Mouse (Mus musculus): ENCODE results near the gene Lingo4. TPM values are rescaled to one million over a fixed set of nuclear protein-coding genes. Genes with fewer than 3 reads are reported as not detected.

The Lingo4 gene
- polyA plus RNA-seq, 1 experiment from 2014 or later, result 0.37 TPM

GRCm38 (mm10) chr3:94393049-94393448, 5.3 kb upstream of the Lingo4 start:
- ATAC-seq (ENCODE audit: low FRiP score) (no peak), DNase-seq (ENCODE audit: low spot score, missing footprints) (no peak)
- Histone ChIP-seq H3K36me3 (ENCODE audit: control insufficient read depth, insufficient read depth, low read length) (no peaks in the 10 kb centered on the region), H3K27ac (ENCODE audit: low read depth, low read length) (no peak overlapping the region), H3K27me3 (ENCODE audit: control insufficient read depth, insufficient read depth, low read length) (no peaks in the 10 kb centered on the region), H3K4me2 (no peak overlapping the region), H3K9me3 (ENCODE audit: control insufficient read depth, low read length) (no peaks in the 10 kb centered on the region), H3K4me1 (ENCODE audit: control insufficient read depth, insufficient read depth, low read length) (no peaks in the 10 kb centered on the region), H3K9ac (ENCODE audit: low read length) (no peak overlapping the region), H3K4me3 (ENCODE audit: low read depth, low read length) (no peak overlapping the region)
- WGBS, result 76% methylated on average over 4 of the region's 4 CpGs

- no peak for DNase-seq (ENCODE audit: low spot score, missing footprints)
Observed at GRCm38 (mm10) chr3:94396336-94396735, 2.0 kb upstream of the Lingo4 start.

GRCm38 (mm10) chr3:94396851-94397250, 1.5 kb upstream of the Lingo4 start:
- no peaks in the 10 kb centered on the region; the same call in 1 of the 2 replicates for H3K27me3 ChIP-seq (ENCODE audit: control insufficient read depth, insufficient read depth, low read length)

More at GRCm38 (mm10) chr3:94396336-94396735, 2.0 kb upstream of the Lingo4 start:
- WGBS, result 79% methylated on average over 1 of the region's 1 CpGs
- Histone ChIP-seq H3K4me3 (ENCODE audit: low read depth, low read length) (no peak overlapping the region), H3K27me3 (ENCODE audit: control insufficient read depth, insufficient read depth, low read length) (no peaks in the 10 kb centered on the region), H3K9ac (ENCODE audit: low read length) (no peak overlapping the region), H3K4me1 (ENCODE audit: control insufficient read depth, insufficient read depth, low read length) (peaks cover 8% of the 10 kb centered on the region), H3K36me3 (ENCODE audit: control insufficient read depth, insufficient read depth, low read length) (no peaks in the 10 kb centered on the region), H3K9me3 (ENCODE audit: control insufficient read depth, low read length) (no peaks in the 10 kb centered on the region), H3K4me2 (no peak overlapping the region), H3K27ac (ENCODE audit: low read depth, low read length) (no peak overlapping the region)
- no peak for ATAC-seq (ENCODE audit: low FRiP score)

GRCm38 (mm10) chr3:94398943-94399481, 695 bp downstream of the Lingo4 start:
- Histone ChIP-seq H3K4me1 (ENCODE audit: control insufficient read depth, insufficient read depth, low read length) (peaks cover 8% of the 10 kb centered on the region), H3K4me2 (peak overlapping the region; percentile 56), H3K9ac (ENCODE audit: low read length) (peak overlapping the region; percentile 55), H3K27me3 (ENCODE audit: control insufficient read depth, insufficient read depth, low read length) (no peaks in the 10 kb centered on the region; the same call in 1 of the 2 replicates), H3K27ac (ENCODE audit: low read depth, low read length) (no peak overlapping the region), H3K4me3 (ENCODE audit: low read depth, low read length) (peak overlapping the region; percentile 31), H3K36me3 (ENCODE audit: control insufficient read depth, insufficient read depth, low read length) (no peaks in the 10 kb centered on the region), H3K9me3 (ENCODE audit: control insufficient read depth, low read length) (no peaks in the 10 kb centered on the region)
- 2% methylated on average over 19 of the region's 20 CpGs for WGBS
- ATAC-seq (ENCODE audit: low FRiP score) (peak; percentile 65), DNase-seq (ENCODE audit: low spot score, missing footprints) (peak; percentile 95)

More at GRCm38 (mm10) chr3:94396851-94397250, 1.5 kb upstream of the Lingo4 start:
- DNase-seq (ENCODE audit: low spot score, missing footprints), result no peak
- H3K4me3 ChIP-seq (ENCODE audit: low read depth, low read length), result no peak overlapping the region
- no peaks in the 10 kb centered on the region for H3K9me3 ChIP-seq (ENCODE audit: control insufficient read depth, low read length)
- no peak overlapping the region for H3K27ac ChIP-seq (ENCODE audit: low read depth, low read length)
- 79% methylated on average over 4 of the region's 4 CpGs for WGBS
- H3K4me1 ChIP-seq (ENCODE audit: control insufficient read depth, insufficient read depth, low read length), result peaks cover 8% of the 10 kb centered on the region
- no peak for ATAC-seq (ENCODE audit: low FRiP score)
- no peak overlapping the region for H3K4me2 ChIP-seq
- no peak overlapping the region for H3K9ac ChIP-seq (ENCODE audit: low read length)
- H3K36me3 ChIP-seq (ENCODE audit: control insufficient read depth, insufficient read depth, low read length), result no peaks in the 10 kb centered on the region

- DNase-seq (ENCODE audit: low spot score, missing footprints) (peak; percentile 90), ATAC-seq (ENCODE audit: low FRiP score) (peak; percentile 49)
- H3K27me3 ChIP-seq (ENCODE audit: control insufficient read depth, insufficient read depth, low read length), result no peaks in the 10 kb centered on the region; the same call in 1 of the 2 replicates
- no peak overlapping the region for H3K27ac ChIP-seq (ENCODE audit: low read depth, low read length)
- peak overlapping the region; percentile 31 for H3K4me3 ChIP-seq (ENCODE audit: low read depth, low read length)
- no peaks in the 10 kb centered on the region for H3K9me3 ChIP-seq (ENCODE audit: control insufficient read depth, low read length)
- peaks cover 12% of the 10 kb centered on the region for H3K4me1 ChIP-seq (ENCODE audit: control insufficient read depth, insufficient read depth, low read length)
- H3K9ac ChIP-seq (ENCODE audit: low read length), result peak overlapping the region; percentile 55
- H3K4me2 ChIP-seq, result peak overlapping the region; percentile 56
- 22% methylated on average over 5 of the region's 5 CpGs for WGBS
- H3K36me3 ChIP-seq (ENCODE audit: control insufficient read depth, insufficient read depth, low read length), result no peaks in the 10 kb centered on the region
Observed at GRCm38 (mm10) chr3:94399663-94400310, 1.5 kb downstream of the Lingo4 start.

GRCm38 (mm10) chr3:94402451-94402850, 4.1 kb downstream of the Lingo4 start:
- Histone ChIP-seq H3K9ac (ENCODE audit: low read length) (no peak overlapping the region), H3K9me3 (ENCODE audit: control insufficient read depth, low read length) (no peaks in the 10 kb centered on the region), H3K4me3 (ENCODE audit: low read depth, low read length) (no peak overlapping the region), H3K4me1 (ENCODE audit: control insufficient read depth, insufficient read depth, low read length) (peaks cover 12% of the 10 kb centered on the region), H3K27ac (ENCODE audit: low read depth, low read length) (no peak overlapping the region), H3K27me3 (ENCODE audit: control insufficient read depth, insufficient read depth, low read length) (no peaks in the 10 kb centered on the region; the same call in 1 of the 2 replicates), H3K4me2 (no peak overlapping the region), H3K36me3 (ENCODE audit: control insufficient read depth, insufficient read depth, low read length) (no peaks in the 10 kb centered on the region)
- ATAC-seq (ENCODE audit: low FRiP score) (no peak), DNase-seq (ENCODE audit: low spot score, missing footprints) (no peak)
- 73% methylated on average over 8 of the region's 8 CpGs for WGBS

- no peaks in the 10 kb centered on the region; the same call in 1 of the 2 replicates for H3K27me3 ChIP-seq (ENCODE audit: control insufficient read depth, insufficient read depth, low read length)
- WGBS, result 29% methylated on average over 7 of the region's 7 CpGs
- ATAC-seq (ENCODE audit: low FRiP score) (no peak), DNase-seq (ENCODE audit: low spot score, missing footprints) (no peak)
- H3K4me3 ChIP-seq (ENCODE audit: low read depth, low read length), result no peak overlapping the region
- H3K27ac ChIP-seq (ENCODE audit: low read depth, low read length), result no peak overlapping the region
- 0 out of 2 replicates have a peak overlapping the region, but pooled peaks have one; percentile 20 for H3K9ac ChIP-seq (ENCODE audit: low read length)
- H3K4me1 ChIP-seq (ENCODE audit: control insufficient read depth, insufficient read depth, low read length), result peaks cover 6% of the 10 kb centered on the region; the same call in 1 of the 2 replicates
- no peak overlapping the region for H3K4me2 ChIP-seq
- no peaks in the 10 kb centered on the region for H3K9me3 ChIP-seq (ENCODE audit: control insufficient read depth, low read length)
- no peaks in the 10 kb centered on the region for H3K36me3 ChIP-seq (ENCODE audit: control insufficient read depth, insufficient read depth, low read length)
Observed at GRCm38 (mm10) chr3:94404366-94405054, 6.2 kb downstream of the Lingo4 start.

- Histone ChIP-seq H3K4me3 (ENCODE audit: low read depth, low read length) (no peak overlapping the region), H3K27ac (ENCODE audit: low read depth, low read length) (no peak overlapping the region), H3K9me3 (ENCODE audit: control insufficient read depth, low read length) (no peaks in the 10 kb centered on the region), H3K4me2 (no peak overlapping the region), H3K9ac (ENCODE audit: low read length) (no peak overlapping the region), H3K4me1 (ENCODE audit: control insufficient read depth, insufficient read depth, low read length) (peaks cover 4% of the 10 kb centered on the region; the same call in 1 of the 2 replicates), H3K27me3 (ENCODE audit: control insufficient read depth, insufficient read depth, low read length) (no peaks in the 10 kb centered on the region; the same call in 1 of the 2 replicates), H3K36me3 (ENCODE audit: control insufficient read depth, insufficient read depth, low read length) (no peaks in the 10 kb centered on the region)
- 78% methylated on average over 4 of the region's 4 CpGs for WGBS
- DNase-seq (ENCODE audit: low spot score, missing footprints) (no peak), ATAC-seq (ENCODE audit: low FRiP score) (no peak)
Observed at GRCm38 (mm10) chr3:94405561-94405960, 7.2 kb downstream of the Lingo4 start.

GRCm38 (mm10) chr3:94412530-94412929, 14.2 kb downstream of the Lingo4 start:
- 11% methylated on average over 25 of the region's 25 CpGs for WGBS
- H3K36me3 ChIP-seq (ENCODE audit: control insufficient read depth, insufficient read depth, low read length), result no peaks in the 10 kb centered on the region
- peak overlapping the region; percentile 91 for H3K4me2 ChIP-seq
- ATAC-seq (ENCODE audit: low FRiP score) (peak; percentile 66), DNase-seq (ENCODE audit: low spot score, missing footprints) (no peak)
- peak overlapping the region; percentile 77 for H3K9ac ChIP-seq (ENCODE audit: low read length)
- peak overlapping the region; percentile 54 for H3K4me3 ChIP-seq (ENCODE audit: low read depth, low read length)
- H3K9me3 ChIP-seq (ENCODE audit: control insufficient read depth, low read length), result no peaks in the 10 kb centered on the region
- no peaks in the 10 kb centered on the region for H3K27me3 ChIP-seq (ENCODE audit: control insufficient read depth, insufficient read depth, low read length)
- H3K27ac ChIP-seq (ENCODE audit: low read depth, low read length), result no peak overlapping the region; the same call in 1 of the 2 replicates
- H3K4me1 ChIP-seq (ENCODE audit: control insufficient read depth, insufficient read depth, low read length), result peaks cover 10% of the 10 kb centered on the region
